Mouse (Mus musculus) cerebellum, adult 8-10 months (tissue): ENCODE measurements at regions not wholly inside any gene's neighbourhood (a gene's known extent, or its start where the extent isn't known, plus 50 kb on each side); places are given as distances from the start of the nearest gene placed in this dataset.

Experiments
- DNase-seq: peaks from one replicate; pipeline ENCODE4 v3.0.0; 2022

GRCm38 (mm10) chr7:133223948-133224652 lies 99.9 kb upstream of the Ctbp2 start:
- DNase-seq: no peak

GRCm38 (mm10) chr7:133212328-133212727 lies 88.2 kb upstream of the Ctbp2 start:
- DNase-seq: no peak

GRCm38 (mm10) chr7:133205704-133206103 lies 81.5 kb upstream of the Ctbp2 start:
- DNase-seq: no peak

- no peak for DNase-seq
Observed at GRCm38 (mm10) chr7:133204485-133204884, 80.3 kb upstream of the Ctbp2 start.

GRCm38 (mm10) chr7:133203933-133204332 lies 79.8 kb upstream of the Ctbp2 start:
- no peak for DNase-seq

GRCm38 (mm10) chr7:133202092-133202880 lies 78.1 kb upstream of the Ctbp2 start:
- no peak for DNase-seq

- DNase-seq: no peak
Observed at GRCm38 (mm10) chr7:133199046-133199445, 74.9 kb upstream of the Ctbp2 start.

- no peak for DNase-seq
Observed at GRCm38 (mm10) chr7:133189880-133190462, 65.8 kb upstream of the Ctbp2 start.

GRCm38 (mm10) chr7:133185931-133186601 lies 61.9 kb upstream of the Ctbp2 start:
- DNase-seq: peak; percentile 60

GRCm38 (mm10) chr7:133184905-133185594 lies 60.9 kb upstream of the Ctbp2 start:
- no peak for DNase-seq

DNA sequence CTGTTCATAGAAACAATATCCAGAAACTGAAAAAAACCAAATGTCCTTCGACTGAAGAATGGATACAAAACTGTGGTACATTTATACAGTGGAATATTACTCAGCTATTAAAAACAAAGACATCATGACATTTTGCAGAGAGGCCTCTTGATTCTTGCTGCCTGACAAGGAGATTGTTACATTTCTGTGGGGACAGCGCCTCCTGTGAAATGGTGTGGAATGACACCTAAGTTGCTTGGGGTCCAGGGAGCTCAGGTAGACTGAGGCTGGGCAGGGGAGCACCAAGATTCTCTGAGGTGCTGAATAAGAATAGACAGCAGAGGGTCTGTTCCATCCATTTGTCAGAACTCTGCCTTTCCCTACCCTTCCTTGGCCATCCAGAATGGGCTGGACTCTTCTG lies 57.2 kb upstream of the Ctbp2 start:
- no peak for DNase-seq

DNA sequence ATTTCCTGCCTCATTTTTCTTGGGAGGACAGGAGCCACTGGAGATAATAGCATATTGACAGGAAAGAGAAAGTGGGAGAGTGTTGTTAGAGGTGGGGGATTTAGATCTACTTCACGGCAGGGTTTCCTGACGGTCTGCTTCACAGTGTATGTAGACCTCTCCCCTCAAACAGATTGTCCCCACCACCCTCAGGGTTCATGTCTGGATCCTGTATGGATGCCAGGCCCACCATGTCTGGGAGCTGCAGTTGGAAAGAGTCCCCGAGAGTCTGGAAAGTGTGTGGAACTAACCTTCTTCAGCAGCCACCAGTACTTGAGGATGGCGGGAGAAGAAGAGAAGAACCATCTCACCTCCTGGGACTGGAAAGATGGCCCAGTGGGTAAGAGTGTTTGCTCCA lies 53.0 kb upstream of the Ctbp2 start:
- peak; percentile 25 for DNase-seq

GRCm38 (mm10) chr7:133176256-133177178 lies 52.4 kb upstream of the Ctbp2 start:
- DNase-seq: peak; percentile 68
